Mouse (Mus musculus): ENCODE results near the gene Ak3.

Ak3 gene

GRCm38 (mm10) chr19:28994870-28995269 lies 52.9 kb downstream of the Ak3 start:
- no peak for DNase-seq (ENCODE audit: low spot score)

GRCm38 (mm10) chr19:28991391-28991790 lies 56.4 kb downstream of the Ak3 start:
- no peak for DNase-seq (ENCODE audit: low spot score)

- DNase-seq (ENCODE audit: low spot score), result peak; percentile 45
Measured at GRCm38 (mm10) chr19:28990590-28991221, 57.1 kb downstream of the Ak3 start.

GRCm38 (mm10) chr19:28990194-28990589 lies 57.6 kb downstream of the Ak3 start, which contains the start of gene Cdc37l1:
TSS of gene Cdc37l1 (plus strand) at chr19:28990352.
- DNase-seq (ENCODE audit: low spot score), result peak; percentile 93

- DNase-seq (ENCODE audit: low spot score), result no peak
Measured at GRCm38 (mm10) chr19:28989515-28989914, 58.2 kb downstream of the Ak3 start.

GRCm38 (mm10) chr19:28982617-28983016 lies 65.1 kb downstream of the Ak3 start:
- DNase-seq (ENCODE audit: low spot score), result no peak

GRCm38 (mm10) chr19:28974862-28975611 lies 72.7 kb downstream of the Ak3 start:
- peak; percentile 42 for DNase-seq (ENCODE audit: low spot score)

All from c-Kit-positive CD71-positive TER-119-positive erythroid progenitor cells, embryonic 14.5 days (primary cell).